Mouse (Mus musculus) midbrain, embryonic 16.5 days (tissue): Measurements from ENCODE around the gene Gal3st2b. TPM values are rescaled to one million over a fixed set of nuclear protein-coding genes. Genes with fewer than 3 reads are reported as not detected.
"Not testable (repeated sequence)": the region's sequence is repeated elsewhere in the genome, so short reads cannot be mapped to it uniquely, and the experiment has no call there.

Source experiments
- ATAC-seq: fragments of 200-750 bp; cut with Nextera tagmentation; 2 replicates; pipeline ENCODE4 v1.8.0; 2017; ENCODE audit warnings: moderate TSS enrichment
- H3K27ac ChIP-seq: fragments of 300-500 bp; sonication (generic); 2 replicates; pipeline ENCODE4 v1.5.1; 2014; ENCODE audit warnings: mild to moderate bottlenecking, low read length, mixed read lengths
- H3K27me3 ChIP-seq: fragments of 300-500 bp; sonication (generic); 2 replicates; pipeline ENCODE4 v1.6.1; 2014; ENCODE audit warnings: low read depth, low read length, mixed read lengths; ENCODE audit not compliant: control insufficient read depth, insufficient read depth
- H3K36me3 ChIP-seq: fragments of 300-500 bp; sonication (generic); 2 replicates; pipeline ENCODE4 v1.6.1; 2014; ENCODE audit warnings: mild to moderate bottlenecking, low read length, moderate library complexity, mixed read lengths; ENCODE audit not compliant: control insufficient read depth, insufficient read depth
- H3K4me1 ChIP-seq: fragments of 300-500 bp; sonication (generic); 2 replicates; pipeline ENCODE4 v1.6.1; 2014; ENCODE audit warnings: mild to moderate bottlenecking, low read length, mixed read lengths; ENCODE audit not compliant: control insufficient read depth, insufficient read depth
- H3K4me2 ChIP-seq: fragments of 300-500 bp; sonication (generic); 2 replicates; pipeline ENCODE4 v1.6.1; 2014; ENCODE audit warnings: mild to moderate bottlenecking, low read length, mixed read lengths
- H3K4me3 ChIP-seq: fragments of 300-500 bp; sonication (generic); 2 replicates; pipeline ENCODE4 v1.5.1; 2014; ENCODE audit warnings: low read depth, mild to moderate bottlenecking, low read length, moderate library complexity, mixed read lengths
- H3K9ac ChIP-seq: fragments of 300-500 bp; sonication (generic); 2 replicates; pipeline ENCODE4 v1.6.1; 2014; ENCODE audit warnings: low read depth, low read length, mixed read lengths
- H3K9me3 ChIP-seq: fragments of 300-500 bp; sonication (generic); replicated peaks from 2 replicates; pipeline ENCODE4 v1.6.1; 2014; ENCODE audit warnings: mild to moderate bottlenecking, low read length, mixed read lengths; ENCODE audit not compliant: control insufficient read depth, poor library complexity, severe bottlenecking
- WGBS: fragments of 180-500 bp; shearing (Covaris S2); extraction: QIAGEN DNeasy Blood & Tissue Kit; methylation state at CpG from one replicate; pipeline ENCODE4 v1.1.7; 2014; 5-methylcytosine and 5-hydroxymethylcytosine counted together
- polyA plus RNA-seq: library from polyadenylated mRNA; unstranded; fragments of >200 nt; fragmentation: Nextera tagmentation; extraction: Ambion mirVana; gene quantifications from 2 replicates; pipeline ENCODE4 v1.2.1, GENCODE M21; 2015

Gene Gal3st2b
- polyA plus RNA-seq, 1 experiment from 2014 or later: not detected

GRCm38 (mm10) chr1:93966489-93966888, 48.4 kb downstream of the Gal3st2b start:
- not testable (repeated sequence) for H3K27ac ChIP-seq, H3K36me3 ChIP-seq, H3K9ac ChIP-seq, H3K27me3 ChIP-seq, ATAC-seq, H3K4me1 ChIP-seq, H3K4me2 ChIP-seq, H3K4me3 ChIP-seq, H3K9me3 ChIP-seq
- no CpG with 5 or more reads among the region's 1 CpGs for WGBS

DNA sequence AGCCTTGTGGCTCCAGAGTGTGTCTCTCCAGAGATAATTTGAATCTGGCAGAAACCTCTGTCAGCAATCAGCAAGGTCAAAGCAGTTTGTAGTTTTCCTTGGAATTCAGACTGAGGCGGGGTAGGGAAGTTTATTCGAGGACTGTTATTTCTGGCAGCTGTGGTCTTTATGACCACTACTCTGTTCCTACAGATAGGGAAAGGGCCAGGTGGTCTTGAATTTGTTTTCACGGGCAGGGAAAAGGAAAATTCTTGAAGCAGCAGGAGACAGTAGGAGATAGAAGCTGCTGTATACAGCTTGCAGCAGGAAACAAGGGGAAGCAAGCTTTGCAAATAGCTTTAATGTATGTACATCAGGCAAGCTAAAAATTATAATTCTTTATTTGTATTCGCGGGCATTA, 52.3 kb downstream of the Gal3st2b start:
- H3K4me2 ChIP-seq, H3K27me3 ChIP-seq, H3K4me3 ChIP-seq, H3K4me1 ChIP-seq, H3K9me3 ChIP-seq, ATAC-seq, H3K36me3 ChIP-seq, H3K9ac ChIP-seq, H3K27ac ChIP-seq: not testable (repeated sequence)
- WGBS: 39% methylated on average over 2 of the region's 5 CpGs

DNA sequence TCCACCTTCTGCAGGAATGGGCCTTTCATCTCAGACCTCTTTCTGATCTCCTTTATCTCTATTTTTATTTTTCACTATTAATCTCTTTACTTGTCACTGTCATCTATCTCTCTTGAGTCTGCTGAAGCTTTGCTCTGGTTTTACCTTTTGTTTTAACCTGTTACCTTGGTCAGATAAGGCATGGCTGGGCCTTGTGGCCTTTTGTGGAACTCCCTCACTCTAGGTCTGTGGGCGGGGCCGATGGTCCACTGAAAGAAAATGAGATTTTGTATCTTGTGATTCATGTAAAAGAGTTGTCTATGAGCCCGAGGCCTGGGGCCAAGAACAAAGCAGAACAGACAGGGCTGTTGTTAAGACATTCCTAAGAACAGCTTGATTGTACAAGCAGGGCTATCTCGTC, 52.7 kb downstream of the Gal3st2b start:
- no CpG with 5 or more reads among the region's 4 CpGs for WGBS
- not testable (repeated sequence) for ATAC-seq

DNA sequence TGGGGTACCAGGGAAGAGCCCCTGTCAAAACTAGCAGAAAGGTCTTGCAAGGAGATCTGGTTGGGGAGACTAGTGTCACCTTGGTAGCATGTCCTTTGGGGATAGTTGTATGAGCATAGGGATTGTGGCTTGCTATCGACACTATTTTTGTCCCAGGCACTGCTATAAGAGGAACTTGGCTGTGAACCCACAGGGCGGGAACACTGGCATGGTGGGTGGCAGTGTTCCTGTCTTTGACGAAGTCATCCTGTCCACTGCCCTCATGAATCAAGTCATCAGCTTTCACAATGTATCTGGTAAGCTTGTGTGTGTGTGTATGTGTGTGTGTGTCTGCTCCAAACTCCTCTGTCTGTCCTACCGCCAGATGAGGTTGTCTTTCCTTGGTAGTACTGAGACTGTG, 57.7 kb downstream of the Gal3st2b start:
- not testable (repeated sequence) for H3K27ac ChIP-seq, ATAC-seq, H3K9ac ChIP-seq, H3K36me3 ChIP-seq, H3K4me2 ChIP-seq, H3K4me3 ChIP-seq, H3K27me3 ChIP-seq, H3K4me1 ChIP-seq, H3K9me3 ChIP-seq
- WGBS: 60% methylated on average over 1 of the region's 4 CpGs

More for the DNA sequence above, 52.7 kb downstream of the Gal3st2b start:
- not testable (repeated sequence) for H3K36me3 ChIP-seq, H3K4me2 ChIP-seq, H3K4me1 ChIP-seq, H3K9ac ChIP-seq, H3K4me3 ChIP-seq, H3K27me3 ChIP-seq, H3K27ac ChIP-seq, H3K9me3 ChIP-seq

- not testable (repeated sequence) for H3K4me1 ChIP-seq, H3K27me3 ChIP-seq, H3K27ac ChIP-seq, H3K4me2 ChIP-seq, H3K9me3 ChIP-seq, H3K9ac ChIP-seq, H3K4me3 ChIP-seq, ATAC-seq, H3K36me3 ChIP-seq
- no CpG with 5 or more reads among the region's 7 CpGs for WGBS
These were observed 60.2 kb downstream of the Gal3st2b start for GRCm38 (mm10) chr1:93978287-93978686.

DNA sequence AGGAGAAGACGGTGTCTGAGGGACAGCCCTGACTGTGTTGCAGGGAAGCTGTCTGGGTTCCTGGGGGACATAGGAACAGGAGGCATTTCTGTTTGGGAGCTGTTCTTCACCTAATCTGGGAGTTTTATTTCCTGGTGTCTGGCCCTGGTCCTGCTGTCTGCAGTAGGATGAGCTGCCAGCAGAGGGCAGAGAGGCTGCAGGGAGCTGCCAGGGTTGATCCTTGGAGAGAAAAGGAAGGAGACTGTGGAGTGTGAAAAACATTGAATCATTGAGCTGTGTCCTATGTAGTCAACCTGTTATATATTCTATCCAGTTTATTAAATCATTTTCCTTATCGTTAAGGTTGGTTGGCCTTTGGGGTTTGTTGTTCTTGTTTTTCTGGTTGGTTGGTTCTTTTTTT, 62.8 kb downstream of the Gal3st2b start:
- not testable (repeated sequence) for H3K27ac ChIP-seq, H3K9me3 ChIP-seq, H3K4me2 ChIP-seq, H3K4me3 ChIP-seq, H3K27me3 ChIP-seq, H3K9ac ChIP-seq, H3K36me3 ChIP-seq, H3K4me1 ChIP-seq
- ATAC-seq: peak; percentile 45; the same call in 1 of the 2 replicates
- WGBS: no CpG with 5 or more reads among the region's 2 CpGs

DNA sequence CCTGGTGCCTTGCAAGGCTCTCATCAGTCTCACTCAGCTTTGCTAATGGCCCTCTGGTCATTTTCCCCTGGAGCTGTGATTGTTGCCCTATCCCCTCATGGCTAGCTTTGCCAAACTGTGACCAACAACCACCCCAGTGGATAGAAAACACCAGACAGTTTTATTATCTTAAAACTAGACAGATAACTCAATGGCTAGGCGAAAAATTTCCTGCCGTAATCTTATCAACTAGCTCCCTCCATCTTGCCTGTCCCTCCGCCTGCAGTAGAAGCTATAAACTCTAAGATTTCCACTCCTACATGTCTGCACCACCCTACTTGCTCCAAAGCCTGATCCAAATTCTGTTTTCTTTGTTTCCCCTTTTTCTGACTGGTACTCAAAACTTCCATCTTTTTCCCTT, 68.1 kb downstream of the Gal3st2b start:
- 92% methylated on average over 3 of the region's 3 CpGs for WGBS
- no peak for ATAC-seq
- H3K27ac ChIP-seq: no peak overlapping the region

DNA sequence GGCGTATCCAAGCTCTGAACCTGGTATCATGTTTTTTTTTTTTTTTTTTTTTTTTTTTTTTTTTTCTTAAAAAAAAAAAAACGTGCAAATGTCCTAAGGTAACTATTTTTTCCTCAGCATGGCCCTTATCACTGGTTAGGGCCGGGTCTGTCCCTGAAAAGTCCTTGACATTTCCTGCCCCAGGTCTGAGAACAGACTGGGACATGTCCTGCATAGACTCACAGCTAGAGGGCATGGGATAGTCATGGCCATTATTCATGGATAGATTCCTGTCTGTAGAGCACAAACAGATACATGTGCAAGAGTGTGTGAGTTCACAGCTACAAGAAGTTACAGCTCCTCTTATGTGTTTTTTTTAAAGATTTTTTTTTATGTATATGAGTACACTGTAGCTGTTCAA, 70.7 kb downstream of the Gal3st2b start:
- Histone ChIP-seq H3K4me3 (no peak overlapping the region), H3K4me1 (no peaks in the 10 kb centered on the region), H3K36me3 (no peaks in the 10 kb centered on the region), H3K27me3 (no peaks in the 10 kb centered on the region), H3K9ac (no peak overlapping the region), H3K27ac (no peak overlapping the region), H3K9me3 (no peaks in the 10 kb centered on the region), H3K4me2 (no peak overlapping the region)
- no peak for ATAC-seq
- WGBS: 86% methylated on average over 3 of the region's 3 CpGs

More for the DNA sequence above, 68.1 kb downstream of the Gal3st2b start:
- Histone ChIP-seq H3K4me2 (no peak overlapping the region), H3K36me3 (no peaks in the 10 kb centered on the region), H3K4me3 (no peak overlapping the region), H3K27me3 (no peaks in the 10 kb centered on the region), H3K9ac (no peak overlapping the region), H3K4me1 (no peaks in the 10 kb centered on the region), H3K9me3 (no peaks in the 10 kb centered on the region)

- H3K4me3 ChIP-seq, H3K27ac ChIP-seq, H3K4me2 ChIP-seq, H3K9me3 ChIP-seq, H3K27me3 ChIP-seq, H3K9ac ChIP-seq, ATAC-seq, H3K36me3 ChIP-seq, H3K4me1 ChIP-seq: not testable (repeated sequence)
- 90% methylated on average over 7 of the region's 8 CpGs for WGBS
These were observed 72.1 kb downstream of the Gal3st2b start, which contains the start of gene Gal3st2c for GRCm38 (mm10) chr1:93990209-93990608. Gal3st2c (plus strand) TSS chr1:93990509.

GRCm38 (mm10) chr1:93991068-93991467, 73.0 kb downstream of the Gal3st2b start:
- not testable (repeated sequence) for ATAC-seq
- 77% methylated on average over 2 of the region's 2 CpGs for WGBS

More at GRCm38 (mm10) chr1:93991068-93991467, 73.0 kb downstream of the Gal3st2b start:
- not testable (repeated sequence) for H3K27ac ChIP-seq, H3K9ac ChIP-seq, H3K4me1 ChIP-seq, H3K36me3 ChIP-seq, H3K4me2 ChIP-seq, H3K9me3 ChIP-seq, H3K27me3 ChIP-seq, H3K4me3 ChIP-seq
